Mouse (Mus musculus): ENCODE measurements around the gene Kcnk3. TPM values are rescaled to one million over a fixed set of nuclear protein-coding genes. Genes with fewer than 3 reads are reported as not detected.

Kcnk3 gene
- not detected for total RNA-seq (2018; cell fraction: chromatin; rRNA removed)
- total RNA-seq (2018; cell fraction: cytosol; rRNA removed): not detected
- total RNA-seq (2018; cell fraction: nucleus; rRNA removed): not detected
- polyA plus RNA-seq (2018): not detected in 3 replicates

DNA sequence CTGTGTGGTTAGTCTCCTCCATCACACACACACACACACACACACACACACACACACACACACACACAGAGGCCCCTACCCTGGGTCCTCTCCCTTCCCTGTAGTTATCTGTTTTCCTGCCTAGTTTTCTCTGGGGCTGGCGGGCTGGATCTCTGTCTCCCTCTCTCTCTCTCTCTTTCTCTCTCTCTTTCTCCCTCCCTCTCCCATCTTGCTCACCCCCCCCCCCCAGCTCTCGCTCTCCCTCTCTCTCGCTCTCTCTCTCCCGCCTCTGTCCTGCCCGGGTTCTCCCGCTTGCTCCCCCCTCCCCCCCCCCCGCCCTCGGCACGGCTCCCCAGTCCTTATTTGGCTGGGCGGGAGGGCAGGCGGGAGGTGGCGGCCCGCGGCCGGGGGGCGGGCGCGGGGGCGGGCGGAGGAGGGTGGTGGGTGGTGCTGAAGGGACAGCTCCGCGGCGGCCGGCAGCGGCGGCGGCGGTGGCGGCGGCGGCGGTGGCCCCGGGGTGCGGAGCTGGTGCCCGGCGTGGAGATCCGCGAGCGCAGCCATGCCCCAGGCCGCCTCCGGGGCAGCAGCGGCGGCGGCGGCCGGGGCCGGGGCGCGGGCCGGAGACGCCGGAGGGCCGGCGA lies at the start of gene Kcnk3:
Gene Kcnk3, plus strand, starts transcription at position 490 of the 620 bp plus-strand sequence.
- Histone ChIP-seq H3K79me2 (ENCODE audit: inconsistent target) (no peaks in the 10 kb centered on the region), H3K27ac (no peak within 1 kb of the TSS), H3K4me3 (ENCODE audit: inconsistent target) (no peak within 1 kb of the TSS), H3K36me3 (ENCODE audit: inconsistent target) (no peaks in the 10 kb centered on the region)
- under 1% methylated on average over 25 of the region's 54 CpGs for WGBS (ENCODE audit: missing documents)

DNA sequence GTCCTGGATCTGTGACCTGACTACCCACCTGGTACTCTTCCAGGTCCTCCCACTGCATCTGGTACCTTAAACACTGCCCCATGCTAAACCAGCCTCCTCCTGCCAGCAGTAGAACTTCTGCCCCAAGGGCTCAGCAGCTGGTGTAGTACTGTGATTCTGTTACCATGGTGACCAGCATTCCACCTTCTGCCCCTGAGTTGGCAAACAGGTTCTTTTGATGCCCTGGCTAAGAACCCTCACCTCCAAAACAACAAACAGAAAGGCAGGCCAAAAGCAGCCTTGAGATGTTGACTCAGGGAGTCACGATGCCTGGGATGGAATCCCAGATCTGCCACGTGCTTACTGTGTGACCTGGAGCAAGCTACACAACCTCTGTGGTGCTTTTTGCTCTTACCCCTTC lies 42.3 kb upstream of the Kcnk3 start, which contains the start of gene Cib4:
Gene Cib4, minus strand, starts transcription at position 139 of the 400 bp plus-strand sequence.
- no peaks in the 10 kb centered on the region for H3K79me2 ChIP-seq (ENCODE audit: inconsistent target)
- H3K27ac ChIP-seq: no peak within 1 kb of the TSS
- no peaks in the 10 kb centered on the region for H3K36me3 ChIP-seq (ENCODE audit: inconsistent target)
- 87% methylated on average over 2 of the region's 2 CpGs for WGBS (ENCODE audit: missing documents)
- H3K4me3 ChIP-seq (ENCODE audit: inconsistent target): no peak within 1 kb of the TSS

DNA sequence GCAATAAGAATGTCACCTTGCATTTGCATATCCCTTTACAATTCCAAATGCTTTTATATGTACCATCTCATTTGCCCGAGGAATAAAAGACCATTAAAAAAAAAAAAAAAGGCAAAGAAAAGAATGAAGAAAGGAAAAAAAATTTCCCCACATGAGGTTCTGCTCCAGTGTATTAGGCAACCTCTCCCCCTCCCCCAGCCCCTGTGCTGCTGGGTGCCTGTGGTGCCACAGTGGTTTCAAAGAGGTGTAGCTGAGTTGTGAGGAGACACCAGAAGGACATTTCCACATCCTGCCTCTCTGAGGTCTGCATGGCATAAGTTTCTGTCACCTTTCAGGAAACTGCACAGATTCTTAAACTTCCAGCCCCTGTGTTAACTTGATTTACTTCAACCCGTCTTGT lies 39.3 kb upstream of the Kcnk3 start:
- Histone ChIP-seq H3K4me3 (ENCODE audit: inconsistent target) (no peak overlapping the region), H3K27ac (no peak overlapping the region), H3K36me3 (ENCODE audit: inconsistent target) (no peaks in the 10 kb centered on the region), H3K79me2 (ENCODE audit: inconsistent target) (no peaks in the 10 kb centered on the region)
- WGBS (ENCODE audit: missing documents): 35% methylated on average over 2 of the region's 2 CpGs

DNA sequence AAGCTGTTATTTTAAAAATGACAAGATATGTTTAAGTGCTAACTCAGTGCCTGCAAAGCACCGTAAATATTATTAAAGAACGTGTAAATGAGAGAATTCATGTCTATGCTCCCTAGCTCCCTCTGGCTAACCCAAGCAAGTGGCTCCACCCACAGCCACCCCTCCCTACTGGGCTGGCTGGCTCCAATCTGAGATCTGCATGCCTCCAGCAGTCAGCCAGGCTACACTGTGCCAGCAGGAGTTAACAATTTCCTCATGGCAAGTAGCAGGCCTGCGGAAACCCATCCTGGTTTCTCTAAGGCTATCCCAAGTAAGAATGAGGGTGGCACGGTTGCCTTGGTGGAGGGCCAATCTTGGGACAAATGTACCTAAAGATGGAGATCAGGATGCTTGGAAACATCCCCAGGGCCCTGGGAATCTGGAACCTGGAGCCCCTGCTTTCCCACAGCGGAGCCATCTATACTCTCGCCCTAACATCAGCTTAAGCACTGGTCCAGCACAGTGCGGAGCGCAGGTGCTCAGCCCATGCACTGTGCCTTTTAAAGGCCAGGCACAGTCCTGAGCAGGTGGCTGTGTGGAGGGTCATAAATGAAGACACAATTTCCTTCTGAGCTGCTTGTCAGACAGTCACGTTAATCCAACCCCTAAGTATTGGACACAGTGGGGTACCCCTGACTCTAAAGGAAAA lies 37.5 kb upstream of the Kcnk3 start:
- Histone ChIP-seq H3K4me3 (ENCODE audit: inconsistent target) (no peak overlapping the region), H3K27ac (no peak overlapping the region), H3K36me3 (ENCODE audit: inconsistent target) (no peaks in the 10 kb centered on the region), H3K79me2 (ENCODE audit: inconsistent target) (no peaks in the 10 kb centered on the region)
- WGBS (ENCODE audit: missing documents): 78% methylated on average over 9 of the region's 9 CpGs

- Histone ChIP-seq H3K4me3 (ENCODE audit: inconsistent target) (no peak overlapping the region), H3K79me2 (ENCODE audit: inconsistent target) (no peaks in the 10 kb centered on the region), H3K27ac (no peak overlapping the region), H3K36me3 (ENCODE audit: inconsistent target) (no peaks in the 10 kb centered on the region)
- whole genome bisulfite sequencing (ENCODE audit: missing documents): 89% methylated on average over 8 of the region's 8 CpGs
Observed at GRCm38 (mm10) chr5:30551022-30551638, 36.8 kb upstream of the Kcnk3 start.

DNA sequence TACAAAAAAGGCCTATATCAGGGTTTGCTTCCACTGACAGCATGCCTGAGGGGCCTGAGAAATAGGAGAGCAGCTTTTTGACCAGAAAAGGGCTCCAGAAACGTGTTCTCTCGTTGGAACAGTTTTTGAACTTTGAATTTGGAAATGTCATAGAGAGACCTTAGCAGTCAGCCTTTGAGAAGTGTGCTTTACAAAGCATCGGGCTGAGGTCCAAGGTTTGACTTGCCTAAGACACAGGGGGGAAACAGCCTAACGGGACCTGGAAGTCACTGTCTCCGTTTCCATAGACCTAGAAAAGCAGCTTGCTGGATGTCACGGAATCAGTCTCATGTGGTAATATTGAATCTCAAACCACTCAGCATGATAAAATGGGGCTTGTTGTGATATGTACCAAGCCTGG lies 36.0 kb upstream of the Kcnk3 start:
- 87% methylated on average over 6 of the region's 6 CpGs for WGBS (ENCODE audit: missing documents)
- no peaks in the 10 kb centered on the region for H3K36me3 ChIP-seq (ENCODE audit: inconsistent target)
- no peak overlapping the region for H3K27ac ChIP-seq
- H3K79me2 ChIP-seq (ENCODE audit: inconsistent target): no peaks in the 10 kb centered on the region
- H3K4me3 ChIP-seq (ENCODE audit: inconsistent target): no peak overlapping the region

- Histone ChIP-seq H3K79me2 (ENCODE audit: inconsistent target) (no peaks in the 10 kb centered on the region), H3K4me3 (ENCODE audit: inconsistent target) (no peak overlapping the region), H3K27ac (no peak overlapping the region), H3K36me3 (ENCODE audit: inconsistent target) (no peaks in the 10 kb centered on the region)
- 93% methylated on average over 13 of the region's 13 CpGs for WGBS (ENCODE audit: missing documents)
Observed at GRCm38 (mm10) chr5:30553936-30554335, 34.0 kb upstream of the Kcnk3 start.

GRCm38 (mm10) chr5:30554981-30555380 lies 33.0 kb upstream of the Kcnk3 start:
- WGBS (ENCODE audit: missing documents): 84% methylated on average over 8 of the region's 8 CpGs
- Histone ChIP-seq H3K79me2 (ENCODE audit: inconsistent target) (no peaks in the 10 kb centered on the region), H3K36me3 (ENCODE audit: inconsistent target) (no peaks in the 10 kb centered on the region), H3K4me3 (ENCODE audit: inconsistent target) (no peak overlapping the region), H3K27ac (no peak overlapping the region)

GRCm38 (mm10) chr5:30556284-30556683 lies 31.7 kb upstream of the Kcnk3 start:
- Histone ChIP-seq H3K36me3 (ENCODE audit: inconsistent target) (no peaks in the 10 kb centered on the region), H3K79me2 (ENCODE audit: inconsistent target) (no peaks in the 10 kb centered on the region), H3K27ac (no peak overlapping the region), H3K4me3 (ENCODE audit: inconsistent target) (no peak overlapping the region)
- 60% methylated on average over 3 of the region's 3 CpGs for WGBS (ENCODE audit: missing documents)

DNA sequence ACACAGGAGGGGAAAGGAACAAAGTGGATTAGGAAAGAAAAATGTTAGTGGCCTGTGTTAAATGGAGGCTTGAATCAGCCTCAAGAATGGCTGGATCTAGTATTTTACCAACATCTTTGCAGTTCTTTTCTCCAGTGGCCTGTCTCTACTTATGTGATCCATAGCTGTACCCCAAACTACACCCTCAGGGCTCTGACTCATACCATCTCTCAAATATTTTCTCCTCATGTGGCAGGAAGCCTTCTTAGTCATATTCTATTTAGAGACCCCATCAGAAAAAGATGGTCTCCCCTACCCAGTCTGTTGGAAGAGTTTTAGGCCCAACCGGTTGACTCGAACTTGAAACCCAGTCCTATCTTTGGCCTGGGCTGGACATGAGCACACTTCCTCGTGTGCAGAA lies 28.5 kb upstream of the Kcnk3 start:
- no peak overlapping the region for H3K4me3 ChIP-seq (ENCODE audit: inconsistent target)
- 79% methylated on average over 3 of the region's 3 CpGs for WGBS (ENCODE audit: missing documents)
- H3K79me2 ChIP-seq (ENCODE audit: inconsistent target): no peaks in the 10 kb centered on the region
- no peaks in the 10 kb centered on the region for H3K36me3 ChIP-seq (ENCODE audit: inconsistent target)
- no peak overlapping the region for H3K27ac ChIP-seq

- H3K36me3 ChIP-seq (ENCODE audit: inconsistent target): no peaks in the 10 kb centered on the region
- 41% methylated on average over 3 of the region's 3 CpGs for WGBS (ENCODE audit: missing documents)
- H3K27ac ChIP-seq: no peak overlapping the region
- H3K79me2 ChIP-seq (ENCODE audit: inconsistent target): no peaks in the 10 kb centered on the region
- H3K4me3 ChIP-seq (ENCODE audit: inconsistent target): no peak overlapping the region
Observed at GRCm38 (mm10) chr5:30559986-30560493, 27.9 kb upstream of the Kcnk3 start.

- no peak overlapping the region for H3K4me3 ChIP-seq (ENCODE audit: inconsistent target)
- no peaks in the 10 kb centered on the region for H3K79me2 ChIP-seq (ENCODE audit: inconsistent target)
- 67% methylated on average over 1 of the region's 1 CpGs for WGBS (ENCODE audit: missing documents)
- H3K27ac ChIP-seq: no peak overlapping the region
- no peaks in the 10 kb centered on the region for H3K36me3 ChIP-seq (ENCODE audit: inconsistent target)
Observed at GRCm38 (mm10) chr5:30568479-30568878, 19.5 kb upstream of the Kcnk3 start.

GRCm38 (mm10) chr5:30571820-30572219 lies 16.1 kb upstream of the Kcnk3 start:
- 77% methylated on average over 5 of the region's 5 CpGs for WGBS (ENCODE audit: missing documents)
- no peaks in the 10 kb centered on the region for H3K79me2 ChIP-seq (ENCODE audit: inconsistent target)
- H3K27ac ChIP-seq: no peak overlapping the region

DNA sequence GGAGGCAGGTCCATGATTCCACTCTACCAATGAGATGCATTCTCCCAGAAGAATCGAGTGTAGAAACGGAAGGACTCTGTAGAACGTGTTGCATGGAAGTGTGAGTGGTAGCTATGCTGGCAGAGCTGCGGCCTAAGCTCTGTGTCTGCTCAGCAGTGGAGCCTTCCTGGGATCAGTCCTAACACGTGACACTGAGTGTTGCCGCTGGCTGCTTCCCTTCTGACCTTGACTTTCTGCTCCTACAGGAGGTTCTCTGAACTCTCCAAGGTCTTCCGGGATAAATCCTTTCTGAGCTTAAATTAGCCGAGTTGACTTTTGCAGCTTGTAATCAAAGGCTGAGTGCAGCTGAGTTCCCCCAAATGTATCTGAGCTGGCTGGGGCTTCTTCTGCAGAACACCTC lies 13.6 kb upstream of the Kcnk3 start:
- WGBS (ENCODE audit: missing documents): 90% methylated on average over 8 of the region's 8 CpGs
- no peaks in the 10 kb centered on the region for H3K79me2 ChIP-seq (ENCODE audit: inconsistent target)
- H3K27ac ChIP-seq: no peak overlapping the region
- H3K36me3 ChIP-seq (ENCODE audit: inconsistent target): no peaks in the 10 kb centered on the region
- no peak overlapping the region for H3K4me3 ChIP-seq (ENCODE audit: inconsistent target)

More at GRCm38 (mm10) chr5:30571820-30572219, 16.1 kb upstream of the Kcnk3 start:
- Histone ChIP-seq H3K36me3 (ENCODE audit: inconsistent target) (no peaks in the 10 kb centered on the region), H3K4me3 (ENCODE audit: inconsistent target) (no peak overlapping the region)

DNA sequence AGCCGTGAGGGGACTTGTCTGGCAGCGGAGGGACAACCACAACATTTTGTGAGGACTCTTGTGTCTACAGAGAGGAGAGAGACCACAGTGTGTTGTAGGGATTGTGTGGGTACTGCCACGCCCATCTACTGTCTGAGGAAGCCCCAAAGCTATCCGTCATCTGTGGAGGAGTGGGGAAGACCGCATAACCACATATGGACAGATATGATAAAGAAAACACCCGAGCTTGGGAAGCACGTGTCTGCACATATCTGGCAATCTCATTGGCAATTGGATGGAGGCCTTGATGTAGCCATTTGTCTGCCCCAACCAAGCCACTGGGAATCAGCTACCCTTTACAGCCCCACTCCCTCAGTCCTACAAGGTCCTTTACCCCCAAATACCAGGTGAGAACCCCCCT lies 11.7 kb upstream of the Kcnk3 start:
- Histone ChIP-seq H3K27ac (no peak overlapping the region), H3K36me3 (ENCODE audit: inconsistent target) (no peaks in the 10 kb centered on the region), H3K79me2 (ENCODE audit: inconsistent target) (no peaks in the 10 kb centered on the region), H3K4me3 (ENCODE audit: inconsistent target) (no peak overlapping the region)
- 78% methylated on average over 7 of the region's 7 CpGs for WGBS (ENCODE audit: missing documents)

Data from macrophage (primary cell).